Mouse (Mus musculus) cerebellum, adult 2 months (tissue): Measurements from ENCODE around the gene Stab1. TPM values are rescaled to one million over a fixed set of nuclear protein-coding genes. Genes with fewer than 3 reads are reported as not detected.

ENCODE experiments used
- DNase-seq, 2 experiments: peaks; one replicate each; pipeline ENCODE4 v3.0.0; 2021
- H3K27ac ChIP-seq: fragments of 200-500 bp; 2 replicates; pipeline ENCODE4 v1.5.1; 2012; ENCODE audit warnings: low read length, control low read depth, inconsistent platforms; ENCODE audit not compliant: insufficient read depth
- H3K27me3 ChIP-seq: fragments of 200-500 bp; 2 replicates; pipeline ENCODE4 v1.6.1; 2012; ENCODE audit warnings: inconsistent platforms, mild to moderate bottlenecking, low read length, moderate library complexity; ENCODE audit not compliant: control insufficient read depth, insufficient read depth
- H3K4me1 ChIP-seq: fragments of 200-500 bp; 2 replicates; pipeline ENCODE4 v1.6.1; 2011; ENCODE audit warnings: low read length; ENCODE audit not compliant: control insufficient read depth, insufficient read depth
- H3K4me3 ChIP-seq: fragments of 200-500 bp; replicated peaks from 2 replicates; pipeline ENCODE3; 2011; ENCODE audit warnings: mild to moderate bottlenecking, low read depth, low read length, control low read depth; ENCODE audit not compliant: insufficient read depth
- CTCF ChIP-seq: fragments of 200-500 bp; IDR thresholded peaks from 2 replicates; pipeline ENCODE4 v1.5.1; 2011; ENCODE audit warnings: low read depth, mild to moderate bottlenecking, control low read depth, low read length, moderate library complexity, borderline replicate concordance; ENCODE audit not compliant: insufficient read depth
- POLR2A ChIP-seq: fragments of 200-500 bp; IDR thresholded peaks from 2 replicates; pipeline ENCODE4 v1.6.1; 2011; ENCODE audit warnings: low read length, control low read depth, borderline replicate concordance; ENCODE audit not compliant: insufficient read depth
- WGBS: fragments of 180-500 bp; shearing (Covaris S2); methylation state at CpG from one replicate; pipeline ENCODE4 v1.1.7; 2018; 5-methylcytosine and 5-hydroxymethylcytosine counted together
- polyA plus RNA-seq: library from polyadenylated mRNA; depleted of rRNA; stranded (reverse); fragments of >200 nt; gene quantifications from 2 replicates; pipeline ENCODE4 v1.2.3, GENCODE M21; 2012

The Stab1 gene
- polyA plus RNA-seq, 1 experiment: 8.6 TPM

DNA sequence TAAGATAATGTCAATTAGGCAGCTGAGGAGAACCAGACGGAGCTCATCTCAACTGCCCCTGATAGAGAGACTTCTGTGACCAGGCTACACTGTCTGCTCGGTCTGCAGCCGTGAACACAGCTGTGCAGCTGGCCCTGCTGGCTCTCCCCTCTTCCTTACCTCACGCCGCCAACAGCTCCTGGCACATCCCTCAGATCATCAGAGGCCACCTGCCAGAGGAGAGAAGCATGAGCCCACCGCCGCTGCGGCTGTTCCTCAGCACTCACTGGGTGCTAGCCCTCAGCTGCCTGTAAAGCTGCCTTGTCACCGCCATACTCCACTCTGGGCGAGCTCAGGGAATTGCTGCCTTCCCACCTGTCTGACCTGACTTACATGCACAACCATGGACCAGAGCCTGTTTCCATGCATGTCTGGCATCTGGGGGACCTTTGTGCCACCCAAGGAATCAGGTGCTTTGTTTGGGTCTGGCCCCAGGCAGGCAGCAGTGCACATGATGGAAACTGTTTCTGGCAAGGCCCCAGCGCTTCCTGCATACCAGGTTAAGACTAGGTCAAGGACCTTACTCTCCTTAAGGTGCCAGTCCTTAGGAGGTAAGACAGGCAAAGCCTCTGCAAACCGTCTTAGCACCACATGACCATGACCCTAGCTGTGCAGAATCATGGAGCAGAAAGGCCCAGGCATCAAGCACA lies 11.4 kb upstream of the Stab1 start:
- H3K4me3 ChIP-seq: no peak overlapping the region
- H3K4me1 ChIP-seq: peaks cover 19% of the 10 kb centered on the region
- no peak overlapping the region for H3K27ac ChIP-seq
- no peak for DNase-seq
- 44% methylated on average over 12 of the region's 12 CpGs for WGBS
- TF ChIP-seq CTCF (no peak), POLR2A (no peak)
- H3K27me3 ChIP-seq: no peaks in the 10 kb centered on the region

DNA sequence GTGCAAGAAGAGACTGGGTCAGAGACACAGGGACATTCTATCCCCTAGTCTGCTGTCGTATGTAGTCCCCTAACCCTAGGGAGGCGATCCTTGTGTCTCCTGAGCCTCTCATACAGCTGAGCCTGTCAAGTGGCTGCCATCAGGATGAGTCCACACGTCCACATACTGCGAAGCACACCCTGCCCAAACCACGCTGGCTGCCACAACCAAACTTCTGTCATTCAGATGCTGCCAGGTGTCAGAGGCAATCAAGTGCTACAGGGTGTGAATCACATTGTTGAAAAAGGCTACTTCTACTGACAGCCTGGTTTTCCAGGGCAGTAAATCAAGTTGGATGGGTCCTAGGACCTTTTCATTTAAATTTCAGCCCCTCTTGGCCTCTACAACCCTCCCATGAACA lies 9.3 kb upstream of the Stab1 start:
- Histone ChIP-seq H3K4me3 (no peak overlapping the region), H3K27me3 (no peaks in the 10 kb centered on the region), H3K4me1 (peaks cover 32% of the 10 kb centered on the region), H3K27ac (no peak overlapping the region)
- WGBS: 69% methylated on average over 5 of the region's 5 CpGs
- TF ChIP-seq POLR2A (no peak), CTCF (no peak)
- DNase-seq: no peak

DNA sequence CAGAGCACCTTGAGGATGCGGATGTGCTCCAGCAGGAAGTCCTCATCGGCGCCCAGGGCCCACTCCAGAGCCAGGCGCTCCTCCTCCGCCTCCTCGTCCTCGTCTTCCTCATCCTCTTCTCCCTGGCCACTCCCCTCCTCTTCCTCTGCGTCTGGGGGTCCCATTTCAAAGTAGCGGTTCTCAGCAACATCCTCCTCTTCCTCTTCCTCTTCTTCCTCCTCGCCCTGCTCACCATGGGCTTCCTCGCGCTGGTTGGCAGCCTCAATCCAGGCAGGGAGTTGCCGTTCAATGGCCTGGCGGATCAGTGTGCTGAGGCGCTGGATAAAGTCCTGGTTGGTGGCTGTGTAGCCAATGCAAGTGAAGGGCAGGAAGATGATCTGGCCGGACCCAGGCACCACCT lies 8.8 kb upstream of the Stab1 start:
- Histone ChIP-seq H3K4me1 (peaks cover 36% of the 10 kb centered on the region), H3K27me3 (no peaks in the 10 kb centered on the region), H3K4me3 (no peak overlapping the region), H3K27ac (no peak overlapping the region)
- no peak for DNase-seq
- 81% methylated on average over 16 of the region's 16 CpGs for WGBS
- TF ChIP-seq POLR2A (no peak), CTCF (no peak)

DNA sequence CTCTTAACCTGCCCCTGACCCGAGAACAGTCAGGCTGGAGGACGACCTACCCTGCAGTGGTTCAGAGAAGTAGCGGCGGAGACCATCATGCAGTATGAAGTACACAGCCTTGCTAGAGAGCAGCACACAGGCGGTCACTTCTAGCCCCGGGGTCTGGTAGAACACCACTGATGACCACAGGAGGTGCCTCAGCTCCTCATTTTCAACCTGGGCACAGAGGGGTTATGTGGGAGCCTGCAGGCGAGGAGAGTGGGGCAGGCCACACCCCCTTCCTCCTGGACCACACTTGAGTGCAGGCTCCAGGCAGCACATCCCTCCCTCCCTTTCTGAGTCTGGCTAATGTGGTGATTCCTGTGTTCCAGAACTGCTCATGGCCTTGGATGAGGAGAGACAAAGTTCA lies 5.1 kb upstream of the Stab1 start:
- WGBS: 71% methylated on average over 7 of the region's 7 CpGs
- TF ChIP-seq POLR2A (no peak), CTCF (no peak)
- no peak overlapping the region for H3K27ac ChIP-seq

DNA sequence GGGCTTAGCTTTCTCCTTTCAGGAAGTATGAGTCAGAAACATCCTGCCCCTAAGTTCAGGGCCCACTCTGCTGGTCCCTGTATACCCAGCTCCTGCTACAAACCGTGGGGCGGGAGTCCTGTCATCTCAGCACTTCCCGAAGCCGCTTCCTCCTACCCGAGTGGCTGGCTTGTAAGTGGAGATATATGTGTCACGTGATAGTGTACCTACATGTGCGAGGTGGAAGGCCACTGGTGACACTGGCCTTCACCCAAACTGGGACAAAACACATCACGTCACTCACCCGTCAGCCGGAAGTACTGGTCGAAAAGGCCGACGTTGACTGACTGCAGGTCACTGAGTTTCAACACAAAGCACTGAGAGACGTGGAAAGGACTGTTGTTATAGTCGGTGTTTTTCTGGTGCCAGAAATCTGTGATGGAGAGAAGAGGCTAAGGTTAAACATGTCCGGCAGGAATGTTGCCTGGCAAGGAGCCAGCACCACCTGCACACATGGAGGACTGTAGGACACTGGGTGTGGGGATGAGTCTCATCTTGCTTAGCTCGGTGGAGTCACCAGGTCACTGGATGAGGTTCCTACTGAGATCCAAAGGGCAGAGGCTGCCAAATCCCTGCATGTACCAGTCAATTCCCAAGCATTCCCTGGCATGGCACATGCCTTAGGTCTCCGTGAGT lies 4.5 kb upstream of the Stab1 start:
- H3K4me3 ChIP-seq: no peak overlapping the region
- no peak overlapping the region for H3K27ac ChIP-seq
- peak; percentile 68 to 72 for DNase-seq
- peaks cover 53% of the 10 kb centered on the region for H3K4me1 ChIP-seq
- no peaks in the 10 kb centered on the region for H3K27me3 ChIP-seq
- 37% methylated on average over 18 of the region's 18 CpGs for WGBS
- TF ChIP-seq POLR2A (no peak), CTCF (no peak)

More for the DNA sequence above, 5.1 kb upstream of the Stab1 start:
- no peak for DNase-seq
- Histone ChIP-seq H3K27me3 (no peaks in the 10 kb centered on the region), H3K4me3 (no peak overlapping the region), H3K4me1 (peaks cover 53% of the 10 kb centered on the region)

DNA sequence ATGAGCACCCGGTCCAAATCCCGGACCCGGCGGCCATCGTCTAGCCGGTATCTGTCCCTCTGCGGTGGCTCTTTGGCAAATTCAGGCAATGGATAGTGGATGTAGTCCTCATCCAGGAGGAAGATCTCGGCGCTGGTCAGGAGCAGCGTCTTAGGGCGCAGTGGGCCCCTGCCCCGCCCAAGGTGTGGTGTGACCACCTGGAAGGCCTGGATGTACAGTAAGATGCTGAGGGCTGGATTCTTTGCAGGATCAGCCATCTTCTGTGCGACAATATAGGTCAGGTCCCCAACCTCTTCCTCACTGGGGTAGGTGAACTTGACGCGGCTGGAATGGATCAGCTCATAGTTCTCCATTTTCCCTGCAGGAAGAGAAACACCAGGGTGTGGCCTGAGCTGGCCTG lies 3.4 kb upstream of the Stab1 start:
- DNase-seq: no peak
- Histone ChIP-seq H3K27me3 (no peaks in the 10 kb centered on the region), H3K27ac (no peak overlapping the region), H3K4me3 (no peak overlapping the region), H3K4me1 (peaks cover 51% of the 10 kb centered on the region)
- WGBS: 91% methylated on average over 15 of the region's 15 CpGs
- TF ChIP-seq CTCF (no peak), POLR2A (no peak)

DNA sequence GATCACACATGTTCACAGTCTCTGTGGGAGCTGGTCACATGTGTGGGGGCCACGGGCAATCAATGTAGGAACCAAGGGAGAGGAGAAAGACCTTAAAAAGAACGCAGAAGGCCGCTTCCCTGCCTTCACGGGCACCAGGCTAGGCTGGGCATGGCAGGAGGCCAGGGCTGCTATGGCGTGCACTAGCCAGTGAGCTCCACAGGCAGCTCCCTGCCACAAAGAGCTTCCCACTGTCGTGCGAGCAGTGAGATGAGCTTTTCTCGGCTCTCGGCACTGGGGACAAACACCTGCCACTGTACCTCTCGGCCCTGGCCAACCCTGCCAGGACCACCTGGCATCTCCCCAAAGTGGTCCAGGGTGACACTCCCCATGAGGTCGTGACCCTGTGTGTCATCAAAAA lies 2.9 kb upstream of the Stab1 start:
- H3K27me3 ChIP-seq: no peaks in the 10 kb centered on the region
- WGBS: 9% methylated on average over 11 of the region's 11 CpGs
- peak; percentile 76 to 77 for DNase-seq

DNA sequence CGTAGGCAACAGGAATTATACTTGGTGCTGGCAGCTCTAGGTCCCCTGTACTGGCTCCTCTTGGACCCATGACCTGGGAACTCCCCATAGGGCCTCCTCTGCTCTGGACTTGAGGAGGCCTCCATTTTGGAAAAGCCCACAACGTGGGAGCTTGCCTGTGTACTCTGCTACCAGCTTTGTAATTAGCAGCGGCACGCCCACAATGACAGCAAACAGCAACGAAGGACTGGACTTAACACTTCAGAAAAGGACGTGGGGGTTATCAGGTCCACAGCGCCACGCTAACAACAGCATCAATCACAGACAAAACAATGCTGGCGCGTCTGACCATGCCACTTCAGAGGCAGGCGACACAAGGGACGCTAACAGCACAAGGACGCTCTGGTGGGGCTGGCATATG lies 2.5 kb upstream of the Stab1 start:
- no peak for DNase-seq
- 70% methylated on average over 13 of the region's 13 CpGs for WGBS
- Histone ChIP-seq H3K4me1 (peaks cover 53% of the 10 kb centered on the region), H3K4me3 (no peak overlapping the region), H3K27ac (no peak overlapping the region), H3K27me3 (no peaks in the 10 kb centered on the region)
- TF ChIP-seq CTCF (no peak), POLR2A (no peak)

More for the DNA sequence above, 2.9 kb upstream of the Stab1 start:
- Histone ChIP-seq H3K4me3 (no peak overlapping the region), H3K4me1 (peaks cover 52% of the 10 kb centered on the region), H3K27ac (no peak overlapping the region)
- TF ChIP-seq CTCF (no peak), POLR2A (no peak)

DNA sequence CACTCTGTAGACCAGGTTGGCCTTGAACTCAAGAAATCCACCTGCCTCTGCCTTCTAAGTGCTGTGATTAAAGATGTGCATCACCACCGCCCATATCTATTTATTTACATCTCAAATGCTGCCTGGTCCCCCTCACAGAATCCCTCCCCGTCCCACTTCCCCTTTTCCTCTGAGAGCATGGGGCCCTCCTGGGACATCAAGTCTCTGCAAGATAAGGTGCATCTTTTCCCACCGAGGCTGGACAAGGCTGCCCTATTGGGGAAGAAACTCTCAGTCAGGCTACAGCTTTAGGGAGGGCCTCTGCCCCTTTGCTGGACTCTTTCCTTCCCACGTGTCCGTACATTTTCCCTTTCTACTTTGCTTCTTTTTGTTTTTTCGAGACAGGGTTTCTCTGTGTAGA lies 1.1 kb upstream of the Stab1 start:
- Histone ChIP-seq H3K27ac (no peak overlapping the region), H3K4me1 (peaks cover 58% of the 10 kb centered on the region), H3K4me3 (no peak overlapping the region), H3K27me3 (no peaks in the 10 kb centered on the region)
- 84% methylated on average over 6 of the region's 6 CpGs for WGBS
- DNase-seq: no peak
- no peak for TF ChIP-seq POLR2A
- no peak for TF ChIP-seq CTCF
